Mouse (Mus musculus): ENCODE results near the gene Tyw3. TPM values are rescaled to one million over a fixed set of nuclear protein-coding genes. Genes with fewer than 3 reads are reported as not detected.

Tyw3 gene
- polyA plus RNA-seq, 2 experiments, result 17.2 to 21.9 TPM

DNA sequence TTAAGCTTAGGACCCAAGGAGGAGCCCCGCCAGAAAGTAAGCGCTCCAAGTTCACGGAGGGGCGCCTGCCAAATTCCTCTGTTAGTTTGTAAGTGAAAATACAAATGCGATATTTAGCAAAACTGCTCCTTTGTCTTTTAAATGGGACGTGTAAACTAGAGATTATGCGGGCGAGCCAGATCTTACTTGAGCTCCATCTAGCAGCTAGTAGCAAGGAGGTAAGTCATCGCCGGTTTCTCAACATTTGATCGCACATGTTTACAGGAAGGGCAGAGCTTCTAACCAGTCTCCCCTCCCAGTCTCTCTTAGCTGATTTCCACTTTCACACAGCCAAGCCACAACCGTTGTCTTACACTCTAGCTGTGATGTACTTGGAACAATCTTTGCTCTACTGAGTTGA, 26.1 kb downstream of the Tyw3 start:
- no peak overlapping the region for H3K9ac ChIP-seq (ENCODE audit: low read depth, low read length, severe bottlenecking)
- DNase-seq (ENCODE audit: low spot score), result peak; percentile 39
- TF ChIP-seq POLR2A (IDR thresholded peaks at IDR 0.05; ENCODE audit: borderline replicate concordance, extremely low read depth, insufficient read depth, insufficient read length), result no peak

DNA sequence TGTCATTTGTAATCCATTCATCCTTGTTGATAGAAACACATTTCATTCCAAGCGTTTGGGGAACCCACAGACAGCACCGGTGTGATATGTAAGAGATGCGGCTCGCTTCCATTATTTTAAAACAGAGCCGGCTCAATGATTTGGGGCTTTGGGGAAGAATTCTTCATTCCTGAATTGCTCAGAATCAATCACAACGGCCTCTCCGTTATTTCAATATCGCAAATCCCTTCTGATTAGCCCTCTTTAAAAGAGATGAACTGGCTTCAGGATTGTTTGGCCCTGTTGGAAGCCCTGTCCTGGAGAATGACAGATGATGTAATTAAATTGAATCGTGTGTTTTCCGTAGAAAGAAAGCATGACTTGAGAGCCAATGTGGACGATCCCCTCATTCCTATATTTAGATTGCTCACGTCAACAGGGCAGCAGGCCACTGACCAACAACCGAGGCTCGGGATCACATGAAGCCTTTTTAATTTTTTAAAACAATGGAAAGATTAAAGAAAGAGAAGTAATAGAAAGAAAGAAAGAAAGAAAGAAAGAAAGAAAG, 26.8 kb downstream of the Tyw3 start:
- H3K27me3 ChIP-seq (ENCODE audit: control insufficient read depth, insufficient read depth, low read length), result no peaks in the 10 kb centered on the region; the same call in 1 of the 2 replicates
- WGBS, result 57% methylated on average over 14 of the region's 14 CpGs
- H3K4me2 ChIP-seq (replicated peaks; ENCODE audit: low read depth, low read length, severe bottlenecking), result no peak overlapping the region
- TF ChIP-seq POLR2A (IDR thresholded peaks at IDR 0.05; ENCODE audit: borderline replicate concordance, extremely low read depth, insufficient read depth, insufficient read length), result no peak
- no peaks in the 10 kb centered on the region for H3K36me3 ChIP-seq (ENCODE audit: control insufficient read depth, insufficient read depth, low read length)
- H3K9ac ChIP-seq (ENCODE audit: low read depth, low read length, severe bottlenecking), result no peak overlapping the region
- H3K27ac ChIP-seq (replicated peaks; ENCODE audit: low read depth, low read length), result no peak overlapping the region
- no peaks in the 10 kb centered on the region for H3K9me3 ChIP-seq (ENCODE audit: control insufficient read depth, low read length)
- no peak for DNase-seq (ENCODE audit: low spot score)
- no peak overlapping the region for H3K4me3 ChIP-seq (replicated peaks; ENCODE audit: low read length)
- no peaks in the 10 kb centered on the region for H3K4me1 ChIP-seq (ENCODE audit: control insufficient read depth, insufficient read depth, low read length)
- no peak for ATAC-seq (ENCODE audit: low FRiP score, low read depth)

More for the DNA sequence above, 26.1 kb downstream of the Tyw3 start:
- Histone ChIP-seq H3K36me3 (ENCODE audit: control insufficient read depth, insufficient read depth, low read length) (no peaks in the 10 kb centered on the region), H3K4me1 (ENCODE audit: control insufficient read depth, insufficient read depth, low read length) (no peaks in the 10 kb centered on the region), H3K9me3 (ENCODE audit: control insufficient read depth, low read length) (no peaks in the 10 kb centered on the region), H3K4me3 (replicated peaks; ENCODE audit: low read length) (no peak overlapping the region), H3K4me2 (replicated peaks; ENCODE audit: low read depth, low read length, severe bottlenecking) (peak overlapping the region; percentile 28), H3K27ac (replicated peaks; ENCODE audit: low read depth, low read length) (no peak overlapping the region), H3K27me3 (ENCODE audit: control insufficient read depth, insufficient read depth, low read length) (no peaks in the 10 kb centered on the region; the same call in 1 of the 2 replicates)
- 6% methylated on average over 12 of the region's 12 CpGs for WGBS
- no peak for ATAC-seq (ENCODE audit: low FRiP score, low read depth)

DNA sequence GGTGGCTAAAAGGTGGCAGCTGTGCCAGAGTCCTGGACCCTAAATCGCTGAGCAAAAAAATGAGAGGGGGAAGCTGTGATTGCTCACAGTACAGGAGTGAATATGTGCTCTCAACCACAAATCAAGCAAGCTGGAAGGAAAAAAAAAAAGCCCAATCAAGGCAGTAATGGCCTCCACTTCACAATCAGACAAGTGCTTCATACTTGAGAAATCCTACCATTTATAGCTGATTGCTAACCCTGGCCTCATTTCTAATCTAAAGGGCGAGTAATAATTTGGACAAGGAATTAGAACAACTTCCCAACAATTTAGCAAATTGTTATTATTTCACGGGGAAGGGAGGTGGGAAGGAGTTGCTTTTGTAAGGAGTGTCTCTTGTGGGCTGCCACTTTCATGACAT, 31.5 kb downstream of the Tyw3 start:
- no peak for ATAC-seq (ENCODE audit: low FRiP score, low read depth)

DNA sequence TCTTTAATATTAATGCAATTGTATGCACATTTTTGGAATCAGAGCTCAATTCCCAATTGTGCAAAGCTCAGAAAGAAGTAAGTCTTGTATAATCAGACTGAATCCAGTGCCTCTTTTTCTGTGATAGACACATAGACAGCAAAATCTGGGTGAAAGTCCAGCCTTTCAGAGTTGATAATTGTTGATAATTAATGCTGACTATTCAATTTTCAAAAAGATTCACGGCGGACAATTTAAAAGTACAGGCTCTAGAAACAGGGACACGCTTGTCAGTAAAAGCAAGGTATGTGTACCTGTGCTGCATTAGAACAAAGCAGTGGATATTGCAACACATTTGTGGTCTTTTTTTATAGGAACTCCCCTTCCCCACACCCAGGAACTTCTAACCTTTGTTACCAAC, 34.7 kb downstream of the Tyw3 start:
- no peak overlapping the region for H3K4me2 ChIP-seq (replicated peaks; ENCODE audit: low read depth, low read length, severe bottlenecking)
- WGBS, result 94% methylated on average over 3 of the region's 3 CpGs
- no peaks in the 10 kb centered on the region for H3K36me3 ChIP-seq (ENCODE audit: control insufficient read depth, insufficient read depth, low read length)
- DNase-seq (ENCODE audit: low spot score) (no peak), ATAC-seq (ENCODE audit: low FRiP score, low read depth) (no peak)
- no peaks in the 10 kb centered on the region for H3K27me3 ChIP-seq (ENCODE audit: control insufficient read depth, insufficient read depth, low read length)
- H3K27ac ChIP-seq (replicated peaks; ENCODE audit: low read depth, low read length), result no peak overlapping the region
- H3K4me3 ChIP-seq (replicated peaks; ENCODE audit: low read length), result no peak overlapping the region
- H3K9ac ChIP-seq (ENCODE audit: low read depth, low read length, severe bottlenecking), result no peak overlapping the region
- TF ChIP-seq POLR2A (IDR thresholded peaks at IDR 0.05; ENCODE audit: borderline replicate concordance, extremely low read depth, insufficient read depth, insufficient read length), result no peak
- H3K4me1 ChIP-seq (ENCODE audit: control insufficient read depth, insufficient read depth, low read length), result no peaks in the 10 kb centered on the region
- no peaks in the 10 kb centered on the region for H3K9me3 ChIP-seq (ENCODE audit: control insufficient read depth, low read length)

More for the DNA sequence above, 31.5 kb downstream of the Tyw3 start:
- Histone ChIP-seq H3K4me1 (ENCODE audit: control insufficient read depth, insufficient read depth, low read length) (no peaks in the 10 kb centered on the region), H3K4me2 (replicated peaks; ENCODE audit: low read depth, low read length, severe bottlenecking) (no peak overlapping the region), H3K9me3 (ENCODE audit: control insufficient read depth, low read length) (no peaks in the 10 kb centered on the region), H3K27me3 (ENCODE audit: control insufficient read depth, insufficient read depth, low read length) (no peaks in the 10 kb centered on the region), H3K36me3 (ENCODE audit: control insufficient read depth, insufficient read depth, low read length) (no peaks in the 10 kb centered on the region), H3K27ac (replicated peaks; ENCODE audit: low read depth, low read length) (no peak overlapping the region), H3K4me3 (replicated peaks; ENCODE audit: low read length) (no peak overlapping the region), H3K9ac (ENCODE audit: low read depth, low read length, severe bottlenecking) (no peak overlapping the region)
- 65% methylated on average over 3 of the region's 3 CpGs for WGBS
- TF ChIP-seq POLR2A (IDR thresholded peaks at IDR 0.05; ENCODE audit: borderline replicate concordance, extremely low read depth, insufficient read depth, insufficient read length), result no peak
- DNase-seq (ENCODE audit: low spot score), result no peak

DNA sequence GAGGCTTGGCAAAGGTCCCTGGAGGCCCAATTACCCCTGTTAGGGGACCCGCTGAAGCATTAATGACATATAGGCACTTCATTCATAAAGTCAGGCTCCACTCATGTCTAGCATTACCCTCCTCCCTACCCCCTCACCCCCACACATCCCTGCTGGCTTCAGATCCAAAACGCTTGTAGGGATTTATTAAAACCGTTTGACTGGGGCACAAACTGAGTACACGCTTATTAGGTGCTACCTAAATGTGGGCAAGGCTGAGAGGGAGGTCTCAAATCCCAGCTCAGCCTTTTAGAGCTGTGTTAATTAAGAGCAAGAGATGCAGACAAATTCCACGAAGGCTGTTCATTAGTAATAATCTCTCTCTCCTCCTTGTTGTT, 45.9 kb downstream of the Tyw3 start:
- Histone ChIP-seq H3K4me1 (ENCODE audit: control insufficient read depth, insufficient read depth, low read length) (peaks cover 14% of the 10 kb centered on the region), H3K4me3 (replicated peaks; ENCODE audit: low read length) (no peak overlapping the region), H3K36me3 (ENCODE audit: control insufficient read depth, insufficient read depth, low read length) (no peaks in the 10 kb centered on the region), H3K4me2 (replicated peaks; ENCODE audit: low read depth, low read length, severe bottlenecking) (no peak overlapping the region), H3K9ac (ENCODE audit: low read depth, low read length, severe bottlenecking) (no peak overlapping the region), H3K27ac (replicated peaks; ENCODE audit: low read depth, low read length) (no peak overlapping the region), H3K27me3 (ENCODE audit: control insufficient read depth, insufficient read depth, low read length) (0 out of 2 replicates have a peak, but pooled peaks cover 9% of the 10 kb centered on the region), H3K9me3 (ENCODE audit: control insufficient read depth, low read length) (no peaks in the 10 kb centered on the region)
- DNase-seq (ENCODE audit: low spot score) (no peak), ATAC-seq (ENCODE audit: low FRiP score, low read depth) (no peak)
- TF ChIP-seq POLR2A (IDR thresholded peaks at IDR 0.05; ENCODE audit: borderline replicate concordance, extremely low read depth, insufficient read depth, insufficient read length), result no peak
- WGBS, result 19% methylated on average over 5 of the region's 5 CpGs
